Mouse (Mus musculus): ENCODE data around the gene Usp2. TPM values are rescaled to one million over a fixed set of nuclear protein-coding genes. Genes with fewer than 3 reads are reported as not detected.

Usp2 gene
- polyA plus RNA-seq, 1 experiment from 2014 or later: 12.2 TPM

DNA sequence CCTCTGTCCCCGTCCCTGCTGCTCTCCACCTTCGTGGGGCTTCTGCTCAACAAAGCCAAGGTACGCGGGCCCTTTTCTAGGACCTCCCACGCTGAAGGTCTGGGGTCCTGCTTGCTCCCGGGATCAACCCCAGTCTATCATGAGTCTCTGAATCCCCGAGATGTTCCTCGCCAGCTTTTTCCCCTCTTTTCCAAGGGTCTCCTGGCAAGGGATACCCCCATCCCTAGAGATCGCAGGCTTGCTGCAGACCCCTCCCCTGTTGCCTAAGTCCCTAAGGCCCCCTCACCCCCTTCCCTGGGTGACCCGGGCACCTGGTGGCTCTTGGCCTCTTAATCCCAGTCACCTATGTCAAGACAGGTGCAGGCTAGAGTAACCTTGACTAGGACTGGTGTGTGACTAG, 18.5 kb downstream of the Usp2 start:
- ATAC-seq (ENCODE audit: low read depth): peak; percentile 31; the same call in 1 of the 2 replicates

DNA sequence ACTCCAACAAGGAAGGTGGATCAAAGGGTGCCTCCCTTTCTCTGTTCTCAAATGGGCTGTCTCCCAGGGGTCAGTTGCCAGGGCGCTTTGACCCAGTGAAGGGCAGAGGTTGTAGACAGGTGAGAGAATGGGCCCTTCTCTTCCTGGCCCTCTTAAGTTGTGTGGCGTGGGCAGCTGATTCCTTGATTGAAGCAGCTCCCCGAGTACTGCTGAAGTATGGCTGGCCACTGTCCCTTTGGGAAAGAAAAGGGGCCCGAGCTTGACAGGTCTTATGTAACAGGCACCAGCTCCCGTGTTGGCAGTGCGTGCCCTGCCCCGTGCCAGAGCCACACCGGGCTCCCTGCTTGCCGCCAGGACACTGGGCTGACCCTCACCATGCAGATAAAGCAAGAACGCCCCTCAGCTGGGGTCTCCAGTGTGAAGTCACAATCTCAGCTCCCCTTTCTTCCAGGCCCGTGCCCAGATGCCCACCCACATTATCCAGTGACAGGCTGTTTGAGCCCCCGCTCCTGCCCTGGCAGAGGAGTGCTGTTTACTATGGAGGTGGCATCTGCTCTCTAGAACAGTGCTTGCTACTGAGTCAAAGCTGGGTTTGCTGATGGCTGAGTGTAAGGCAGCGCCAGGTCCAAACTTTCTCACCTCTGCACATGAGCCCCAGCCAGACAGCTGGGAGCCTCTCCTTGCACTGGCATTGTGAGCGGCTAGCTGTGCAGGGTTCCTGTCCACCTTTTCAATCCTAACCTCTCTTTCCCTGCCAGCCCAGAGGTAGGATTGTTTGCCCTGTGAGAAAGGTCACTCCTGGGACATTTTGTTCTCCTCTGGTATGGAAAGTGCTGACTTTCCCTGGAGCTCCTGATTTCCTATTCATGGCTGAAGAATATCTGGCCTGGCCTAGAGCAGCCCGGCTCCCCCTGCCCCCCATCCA, 19.2 kb downstream of the Usp2 start:
- Histone ChIP-seq H3K4me3 (ENCODE audit: low read length) (no peak overlapping the region; the same call in 1 of the 2 replicates), H3K4me1 (replicated peaks; ENCODE audit: control insufficient read depth, insufficient read depth, low read length) (peaks cover 32% of the 10 kb centered on the region), H3K27me3 (ENCODE audit: control insufficient read depth, insufficient read depth, low read depth, low read length) (peaks cover 18% of the 10 kb centered on the region), H3K27ac (ENCODE audit: low read length) (no peak overlapping the region), H3K9me3 (ENCODE audit: control insufficient read depth, low read length) (no peaks in the 10 kb centered on the region), H3K36me3 (ENCODE audit: control insufficient read depth, insufficient read depth, low read length) (no peaks in the 10 kb centered on the region), H3K4me2 (ENCODE audit: low read depth, low read length) (peak overlapping the region; percentile 99; the same call in 1 of the 2 replicates), H3K9ac (ENCODE audit: low read length) (no peak overlapping the region)
- ATAC-seq (ENCODE audit: low read depth): no peak
- WGBS: 61% methylated on average over 14 of the region's 15 CpGs

More for the DNA sequence above, 18.5 kb downstream of the Usp2 start:
- 6% methylated on average over 10 of the region's 10 CpGs for WGBS
- H3K4me3 ChIP-seq (ENCODE audit: low read length): peak overlapping the region; percentile 65
- H3K27me3 ChIP-seq (ENCODE audit: control insufficient read depth, insufficient read depth, low read depth, low read length): peaks cover 18% of the 10 kb centered on the region
- peak overlapping the region; percentile 99 for H3K4me2 ChIP-seq (ENCODE audit: low read depth, low read length)
- H3K9ac ChIP-seq (ENCODE audit: low read length): peak overlapping the region; percentile 82
- no peaks in the 10 kb centered on the region for H3K9me3 ChIP-seq (ENCODE audit: control insufficient read depth, low read length)
- H3K36me3 ChIP-seq (ENCODE audit: control insufficient read depth, insufficient read depth, low read length): no peaks in the 10 kb centered on the region
- H3K27ac ChIP-seq (ENCODE audit: low read length): no peak overlapping the region
- H3K4me1 ChIP-seq (replicated peaks; ENCODE audit: control insufficient read depth, insufficient read depth, low read length): peaks cover 32% of the 10 kb centered on the region

DNA sequence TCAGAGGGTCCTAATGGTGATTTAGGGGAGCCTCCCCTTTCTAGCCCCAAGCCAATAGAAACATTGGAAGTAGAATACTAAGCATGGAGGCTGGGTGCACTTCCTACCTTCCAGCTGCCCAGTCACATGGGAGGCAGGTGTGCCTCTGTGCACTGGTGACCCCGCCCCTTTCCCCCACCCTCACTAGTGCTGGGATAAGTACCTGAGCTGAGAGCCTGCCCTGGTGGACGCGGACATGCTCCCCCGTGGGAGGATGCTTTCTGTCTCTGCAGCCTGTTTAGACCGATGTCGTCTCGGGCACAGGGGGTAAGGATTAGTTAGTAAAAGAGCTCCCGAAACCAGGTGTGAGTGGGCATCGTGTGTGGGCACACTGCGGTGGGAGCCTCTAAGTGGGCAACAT, 20.1 kb downstream of the Usp2 start:
- Histone ChIP-seq H3K36me3 (ENCODE audit: control insufficient read depth, insufficient read depth, low read length) (no peaks in the 10 kb centered on the region), H3K4me2 (ENCODE audit: low read depth, low read length) (no peak overlapping the region), H3K9me3 (ENCODE audit: control insufficient read depth, low read length) (no peaks in the 10 kb centered on the region), H3K4me3 (ENCODE audit: low read length) (no peak overlapping the region), H3K27ac (ENCODE audit: low read length) (no peak overlapping the region), H3K4me1 (replicated peaks; ENCODE audit: control insufficient read depth, insufficient read depth, low read length) (peaks cover 32% of the 10 kb centered on the region), H3K9ac (ENCODE audit: low read length) (no peak overlapping the region), H3K27me3 (ENCODE audit: control insufficient read depth, insufficient read depth, low read depth, low read length) (peaks cover 18% of the 10 kb centered on the region)
- ATAC-seq (ENCODE audit: low read depth): no peak
- WGBS: 40% methylated on average over 10 of the region's 10 CpGs

DNA sequence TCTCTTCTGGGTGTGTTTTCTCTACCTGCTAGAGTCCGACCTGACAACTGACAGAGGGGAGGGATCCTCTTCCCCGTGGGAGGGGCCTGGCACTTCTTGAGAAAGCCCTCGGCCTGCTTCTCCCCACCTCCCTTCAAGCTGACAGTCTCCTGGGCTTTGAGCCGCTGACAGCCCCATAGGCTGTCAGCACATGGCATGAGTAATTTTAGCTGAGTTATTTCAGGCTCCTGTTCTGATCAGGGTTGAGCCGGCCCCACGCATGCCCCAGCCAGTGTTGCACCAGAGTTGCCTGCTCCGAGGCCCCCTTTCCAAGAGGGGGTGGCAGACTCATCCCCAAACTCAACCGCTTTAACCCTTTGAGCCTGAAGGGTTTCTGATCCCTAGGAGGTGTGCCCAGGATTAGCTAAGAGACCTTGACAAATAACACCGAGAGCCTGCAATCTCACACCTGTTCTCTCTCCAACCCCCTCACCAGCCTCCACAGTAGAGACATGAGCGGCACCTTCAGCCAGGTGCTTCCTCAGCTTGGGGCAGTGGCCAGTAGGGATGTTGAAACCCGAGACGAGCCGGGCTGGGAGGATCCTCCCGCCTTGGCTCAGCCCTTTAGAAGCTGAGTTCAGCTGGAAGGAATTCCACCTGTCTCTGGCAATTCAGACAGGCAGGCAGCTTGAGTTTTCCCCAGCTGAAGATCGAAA, 21.1 kb downstream of the Usp2 start:
- Histone ChIP-seq H3K27ac (ENCODE audit: low read length) (no peak overlapping the region), H3K9ac (ENCODE audit: low read length) (no peak overlapping the region), H3K9me3 (ENCODE audit: control insufficient read depth, low read length) (no peaks in the 10 kb centered on the region), H3K36me3 (ENCODE audit: control insufficient read depth, insufficient read depth, low read length) (no peaks in the 10 kb centered on the region), H3K4me1 (replicated peaks; ENCODE audit: control insufficient read depth, insufficient read depth, low read length) (peaks cover 32% of the 10 kb centered on the region), H3K4me3 (ENCODE audit: low read length) (no peak overlapping the region), H3K27me3 (ENCODE audit: control insufficient read depth, insufficient read depth, low read depth, low read length) (peaks cover 16% of the 10 kb centered on the region), H3K4me2 (ENCODE audit: low read depth, low read length) (no peak overlapping the region)
- ATAC-seq (ENCODE audit: low read depth): no peak
- WGBS: 8% methylated on average over 15 of the region's 15 CpGs

DNA sequence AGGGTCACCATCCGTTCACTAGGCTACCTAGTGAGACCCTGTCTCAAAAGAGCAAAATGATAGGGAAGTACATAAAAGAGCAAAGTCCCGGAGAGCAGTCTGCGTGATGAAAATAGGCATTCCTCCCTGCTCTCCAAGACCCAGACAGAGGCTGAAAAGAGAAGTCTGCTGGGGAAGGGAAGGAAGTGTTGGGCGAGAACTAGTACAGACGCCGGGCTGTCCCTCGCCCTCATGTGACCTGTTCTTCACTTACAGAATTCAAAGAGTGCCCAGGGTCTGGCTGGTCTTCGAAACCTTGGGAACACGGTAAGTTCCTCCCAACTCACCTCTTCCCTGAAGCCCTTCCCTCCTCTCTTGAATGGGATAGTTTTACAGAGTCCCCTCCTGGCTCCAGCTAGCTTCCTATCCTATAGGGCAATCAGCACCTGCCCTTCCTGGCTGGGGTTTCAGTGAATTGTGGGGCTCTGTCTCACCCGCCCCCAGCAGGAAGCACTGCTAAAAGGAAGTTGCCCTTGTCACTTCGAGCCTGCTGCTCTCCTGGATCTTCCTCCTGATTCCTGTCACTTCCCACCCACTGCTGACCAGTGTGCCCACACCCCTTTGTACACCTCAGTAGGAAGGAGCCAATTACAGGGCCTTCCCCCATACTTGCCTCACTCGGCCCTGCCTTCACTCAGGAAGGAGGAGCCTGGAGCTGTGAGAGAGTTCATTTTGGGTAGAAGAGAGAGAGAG, 22.2 kb downstream of the Usp2 start:
- H3K4me2 ChIP-seq (ENCODE audit: low read depth, low read length): no peak overlapping the region
- no peaks in the 10 kb centered on the region for H3K36me3 ChIP-seq (ENCODE audit: control insufficient read depth, insufficient read depth, low read length)
- H3K9me3 ChIP-seq (ENCODE audit: control insufficient read depth, low read length): no peaks in the 10 kb centered on the region
- no peak overlapping the region for H3K27ac ChIP-seq (ENCODE audit: low read length)
- WGBS: 50% methylated on average over 12 of the region's 12 CpGs
- peaks cover 10% of the 10 kb centered on the region for H3K27me3 ChIP-seq (ENCODE audit: control insufficient read depth, insufficient read depth, low read depth, low read length)
- H3K4me1 ChIP-seq (replicated peaks; ENCODE audit: control insufficient read depth, insufficient read depth, low read length): peaks cover 26% of the 10 kb centered on the region
- no peak overlapping the region for H3K4me3 ChIP-seq (ENCODE audit: low read length)
- H3K9ac ChIP-seq (ENCODE audit: low read length): no peak overlapping the region
- no peak for ATAC-seq (ENCODE audit: low read depth)

DNA sequence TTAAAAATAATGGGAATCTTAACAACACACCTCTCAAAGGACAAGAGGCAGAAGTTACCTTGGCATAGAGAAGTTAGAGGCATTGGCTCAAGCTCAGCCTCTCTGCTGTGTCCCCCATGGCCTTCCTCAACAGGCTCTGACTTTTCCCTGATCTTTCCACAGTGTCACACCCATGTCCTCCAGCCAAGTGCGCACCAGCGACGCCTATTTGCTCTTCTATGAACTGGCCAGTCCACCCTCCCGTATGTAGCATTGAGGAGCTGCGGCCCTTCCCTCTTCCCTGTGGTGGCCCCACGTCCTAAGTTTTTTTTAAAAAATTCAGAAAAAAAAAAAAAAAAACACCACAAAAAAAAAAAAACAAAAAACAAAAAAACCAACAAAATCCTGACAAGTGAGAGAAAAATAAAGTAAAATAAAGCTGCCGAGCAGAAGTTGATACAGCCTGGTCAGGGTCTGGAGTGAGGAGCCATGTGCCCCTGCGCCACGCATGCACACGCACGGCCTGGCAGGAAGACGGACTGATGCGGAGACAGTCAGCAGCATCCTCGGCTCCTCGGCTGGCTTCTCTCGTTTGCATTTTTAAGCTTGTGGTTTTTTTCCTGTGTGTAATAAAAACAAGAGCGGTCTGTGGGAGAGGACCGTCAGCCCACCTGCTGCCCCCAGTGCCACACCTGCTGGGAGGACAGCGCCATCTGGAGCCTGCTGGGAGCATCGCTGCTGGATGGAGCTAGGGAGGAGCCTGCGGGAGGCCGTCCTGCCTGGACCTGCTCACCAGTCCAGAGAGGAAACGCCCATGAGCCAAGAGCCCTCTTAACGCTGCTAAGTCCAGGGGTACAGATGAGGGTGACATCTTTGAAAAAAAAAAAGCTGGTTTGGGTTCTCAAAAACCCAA, 27.0 kb downstream of the Usp2 start:
- no peak overlapping the region for H3K9ac ChIP-seq (ENCODE audit: low read length)
- ATAC-seq (ENCODE audit: low read depth): peak; percentile 62
- H3K27ac ChIP-seq (ENCODE audit: low read length): no peak overlapping the region
- H3K27me3 ChIP-seq (ENCODE audit: control insufficient read depth, insufficient read depth, low read depth, low read length): no peaks in the 10 kb centered on the region
- peaks cover 7% of the 10 kb centered on the region for H3K4me1 ChIP-seq (replicated peaks; ENCODE audit: control insufficient read depth, insufficient read depth, low read length)
- no peak overlapping the region for H3K4me2 ChIP-seq (ENCODE audit: low read depth, low read length)
- WGBS: 38% methylated on average over 24 of the region's 24 CpGs
- H3K36me3 ChIP-seq (ENCODE audit: control insufficient read depth, insufficient read depth, low read length): no peaks in the 10 kb centered on the region
- no peaks in the 10 kb centered on the region for H3K9me3 ChIP-seq (ENCODE audit: control insufficient read depth, low read length)
- no peak overlapping the region for H3K4me3 ChIP-seq (ENCODE audit: low read length)

DNA sequence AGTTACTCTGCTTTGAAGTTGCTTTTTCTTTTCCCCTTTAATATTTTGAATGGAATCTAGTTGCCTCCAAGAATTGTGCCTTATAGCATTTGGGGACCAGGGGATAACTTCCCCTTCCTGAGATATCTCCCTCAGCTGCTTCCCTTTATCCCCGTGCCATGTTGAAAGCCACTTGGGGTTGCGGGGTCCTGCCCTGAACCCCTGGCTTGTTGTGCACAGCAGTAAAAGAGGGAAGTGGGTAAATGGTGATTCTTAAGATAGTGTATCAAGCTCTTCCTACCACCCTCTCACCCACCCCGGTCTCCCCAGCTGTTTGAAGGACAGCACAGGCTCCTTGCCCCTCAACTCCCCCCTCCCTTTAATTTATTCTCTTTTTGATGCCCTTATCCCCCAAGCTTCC, 27.9 kb downstream of the Usp2 start:
- ATAC-seq (ENCODE audit: low read depth): no peak
- H3K9me3 ChIP-seq (ENCODE audit: control insufficient read depth, low read length): no peaks in the 10 kb centered on the region
- no peak overlapping the region for H3K4me2 ChIP-seq (ENCODE audit: low read depth, low read length)
- 0 out of 2 replicates have a peak, but pooled peaks cover 3% of the 10 kb centered on the region for H3K4me1 ChIP-seq (replicated peaks; ENCODE audit: control insufficient read depth, insufficient read depth, low read length)
- no peaks in the 10 kb centered on the region for H3K36me3 ChIP-seq (ENCODE audit: control insufficient read depth, insufficient read depth, low read length)
- H3K4me3 ChIP-seq (ENCODE audit: low read length): no peak overlapping the region
- no peaks in the 10 kb centered on the region for H3K27me3 ChIP-seq (ENCODE audit: control insufficient read depth, insufficient read depth, low read depth, low read length)
- no peak overlapping the region for H3K9ac ChIP-seq (ENCODE audit: low read length)
- 79% methylated on average over 3 of the region's 3 CpGs for WGBS
- no peak overlapping the region for H3K27ac ChIP-seq (ENCODE audit: low read length)

DNA sequence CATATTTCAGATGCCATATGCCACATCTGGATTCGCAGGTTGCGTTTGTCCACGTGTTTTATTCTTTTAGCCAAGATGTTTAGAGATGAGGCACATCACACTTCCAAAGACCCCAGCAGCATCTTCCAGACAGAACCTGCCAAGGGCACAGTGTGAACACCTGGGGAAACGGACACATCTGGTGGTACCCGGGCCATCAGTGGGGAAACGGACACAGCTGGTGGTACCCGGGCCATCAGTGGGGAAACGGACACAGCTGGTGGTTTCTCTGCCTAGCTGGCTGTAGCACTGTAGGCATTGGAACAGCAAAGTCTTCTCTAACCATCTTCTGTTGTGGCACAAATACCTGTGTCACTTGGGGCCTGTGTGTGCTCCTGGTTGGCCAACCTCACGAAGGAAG, 29.0 kb downstream of the Usp2 start:
- no peak overlapping the region for H3K4me3 ChIP-seq (ENCODE audit: low read length)
- H3K4me1 ChIP-seq (replicated peaks; ENCODE audit: control insufficient read depth, insufficient read depth, low read length): 0 out of 2 replicates have a peak, but pooled peaks cover 3% of the 10 kb centered on the region
- no peak overlapping the region for H3K4me2 ChIP-seq (ENCODE audit: low read depth, low read length)
- no peaks in the 10 kb centered on the region for H3K36me3 ChIP-seq (ENCODE audit: control insufficient read depth, insufficient read depth, low read length)
- no peak overlapping the region for H3K27ac ChIP-seq (ENCODE audit: low read length)
- H3K9ac ChIP-seq (ENCODE audit: low read length): no peak overlapping the region
- no peaks in the 10 kb centered on the region for H3K27me3 ChIP-seq (ENCODE audit: control insufficient read depth, insufficient read depth, low read depth, low read length)
- H3K9me3 ChIP-seq (ENCODE audit: control insufficient read depth, low read length): no peaks in the 10 kb centered on the region
- 86% methylated on average over 9 of the region's 9 CpGs for WGBS
- no peak for ATAC-seq (ENCODE audit: low read depth)

Data from lung, embryonic 16.5 days (tissue).